ENCODE assay signal across 19 mouse cellular contexts in the genomic region with DNA sequence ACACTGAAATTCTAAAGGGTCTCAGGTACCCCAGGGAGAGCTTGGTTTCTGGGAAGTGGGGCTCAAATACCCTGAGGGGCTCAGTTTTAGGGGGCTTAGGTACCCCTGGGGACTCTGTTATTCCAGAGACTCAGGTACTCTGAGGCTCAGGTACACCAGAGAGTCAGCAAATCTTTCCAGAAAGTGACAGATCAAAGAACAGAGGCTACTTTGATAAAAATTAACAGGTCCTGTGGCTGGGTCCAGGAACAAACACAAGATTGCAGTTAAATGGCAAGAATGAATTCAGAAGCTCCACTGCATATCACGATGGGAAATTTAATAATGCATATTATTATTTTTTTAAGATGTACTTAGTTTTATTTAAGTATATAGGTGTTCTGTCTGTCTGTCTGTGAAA.
DNase-seq lines count a peak whose midpoint lies in the region; ATAC-seq and TF ChIP-seq lines count a peak whose summit lies in the region.
"Had no signal": no experiment of that assay in that cellular context is flagged by ENCODE, and none has a peak within 500 bp of the region (broad histone marks: within the 10 kb centered on the region; RNA-seq: fewer than 3 reads in every experiment).

No protein-coding gene starts in this region.

- no peak for TF ChIP-seq EP300 in heart, adult 2 months (IDR thresholded peaks at IDR 0.05; ENCODE audit: insufficient read depth, low read depth, low read length)

- H3K36me3 ChIP-seq in heart, embryonic 10.5 days: no peaks in the 10 kb centered on the region
- no peaks in the 10 kb centered on the region for H3K36me3 ChIP-seq in heart, adult 2 months (ENCODE audit: control insufficient read depth, insufficient read depth, low read length)
- no peaks in the 10 kb centered on the region for H3K36me3 ChIP-seq in kidney, adult 2 months (ENCODE audit: control insufficient read depth, insufficient read depth, low read length)
- H3K36me3 ChIP-seq in kidney, embryonic 14.5 days (ENCODE audit: control insufficient read depth, insufficient read depth, low read length): no peaks in the 10 kb centered on the region
- no peaks in the 10 kb centered on the region for H3K36me3 ChIP-seq in liver, adult 2 months (ENCODE audit: control insufficient read depth, insufficient read depth, low read length)
- H3K36me3 ChIP-seq: embryonic facial prominence, embryonic 15.5 days; forebrain, embryonic 10.5 days; heart, embryonic 12.5 days had no signal

- intact Hi-C loops in heart, adult 2 months (cut with DNase I): no loop called here

- no peak for ATAC-seq in kidney, embryonic 14.5 days (ENCODE audit: low FRiP score, low TSS enrichment)
- ATAC-seq: forebrain, embryonic 14.5 days had no signal

- no peak overlapping the region for H3K4me3 ChIP-seq in heart, embryonic 10.5 days
- no peak overlapping the region for H3K4me3 ChIP-seq in heart, adult 2 months
- no peak overlapping the region for H3K4me3 ChIP-seq in kidney, adult 2 months (ENCODE audit: insufficient read depth, low read depth, low read length)
- no peak overlapping the region for H3K4me3 ChIP-seq in kidney, embryonic 14.5 days (ENCODE audit: low read length)
- no peak overlapping the region for H3K4me3 ChIP-seq in liver, adult 2 months (ENCODE audit: insufficient read depth, low read depth, low read length)
- H3K4me3 ChIP-seq: embryonic facial prominence, embryonic 15.5 days; erythroblast, embryonic 14.5 days; forebrain, embryonic 10.5 days; gastrocnemius, adult 2 months; heart, embryonic 12.5 days had no signal

- no peaks in the 10 kb centered on the region for H3K4me1 ChIP-seq in heart, embryonic 10.5 days
- no peaks in the 10 kb centered on the region for H3K4me1 ChIP-seq in heart, adult 2 months (ENCODE audit: control insufficient read depth, insufficient read depth, low read length)
- peaks cover 9% of the 10 kb centered on the region for H3K4me1 ChIP-seq in kidney, adult 2 months (ENCODE audit: control insufficient read depth, insufficient read depth, low read length)
- no peaks in the 10 kb centered on the region for H3K4me1 ChIP-seq in kidney, embryonic 14.5 days (ENCODE audit: control insufficient read depth, insufficient read depth, low read length)
- H3K4me1 ChIP-seq in liver, adult 2 months (ENCODE audit: control insufficient read depth, insufficient read depth, low read length): peaks cover 6% of the 10 kb centered on the region
- H3K4me1 ChIP-seq: embryonic facial prominence, embryonic 15.5 days; forebrain, embryonic 10.5 days; heart, embryonic 12.5 days had no signal

- H3K79me2 ChIP-seq in heart, adult 2 months (replicated peaks; ENCODE audit: control insufficient read depth, insufficient read depth, low read length): no peaks in the 10 kb centered on the region
- H3K79me2 ChIP-seq in liver, adult 2 months (ENCODE audit: control insufficient read depth, insufficient read depth, low read length): no peaks in the 10 kb centered on the region

- no peak overlapping the region for H3K9ac ChIP-seq in heart, adult 2 months (ENCODE audit: low read depth, low read length)
- no peak overlapping the region for H3K9ac ChIP-seq in kidney, embryonic 14.5 days (ENCODE audit: low read depth, low read length)
- H3K9ac ChIP-seq in liver, adult 2 months (ENCODE audit: low read depth, low read length): no peak overlapping the region
- H3K9ac ChIP-seq: embryonic facial prominence, embryonic 15.5 days; heart, embryonic 12.5 days had no signal

- no peaks in the 10 kb centered on the region for H3K9me3 ChIP-seq in heart, embryonic 10.5 days
- H3K9me3 ChIP-seq in kidney, embryonic 14.5 days (ENCODE audit: control insufficient read depth, low read length): no peaks in the 10 kb centered on the region
- H3K9me3 ChIP-seq: embryonic facial prominence, embryonic 15.5 days; forebrain, embryonic 10.5 days; heart, embryonic 12.5 days had no signal

- peak; percentile 20 for DNase-seq in heart, embryonic 10.5 days (ENCODE audit: low spot score)
- DNase-seq in heart, adult 2 months: no peak
- peak; percentile 81 for DNase-seq in kidney, adult 2 months
- peak; percentile 86 for DNase-seq in liver, adult 2 months (ENCODE audit: extremely low read depth, low read depth, low spot score)
- DNase-seq in liver: no peak
- no peak for DNase-seq in natural killer cell, adult 2 months (ENCODE audit: low spot score in 2 of 2)
- DNase-seq: adrenal gland, postnatal 10 days; cerebellum, adult 11 months; cerebellum, adult 8-10 months; cerebellum, postnatal 14 days; embryo, embryonic 11 days; gastrocnemius, adult 2 months; gastrocnemius, postnatal 25 days had no signal

- H3K27me3 ChIP-seq in heart, embryonic 10.5 days (ENCODE audit: insufficient read depth, poor library complexity, severe bottlenecking): no peaks in the 10 kb centered on the region
- H3K27me3 ChIP-seq in heart, adult 2 months (ENCODE audit: control insufficient read depth, insufficient read depth, low read length): no peaks in the 10 kb centered on the region
- H3K27me3 ChIP-seq in kidney, adult 2 months (replicated peaks; ENCODE audit: control insufficient read depth, insufficient read depth, low read length): no peaks in the 10 kb centered on the region
- H3K27me3 ChIP-seq in kidney, embryonic 14.5 days (ENCODE audit: control insufficient read depth, insufficient read depth, low read length): no peaks in the 10 kb centered on the region
- no peaks in the 10 kb centered on the region for H3K27me3 ChIP-seq in liver, adult 2 months (ENCODE audit: control insufficient read depth, insufficient read depth, low read length)
- H3K27me3 ChIP-seq: embryonic facial prominence, embryonic 15.5 days; heart, embryonic 12.5 days had no signal

- H3K4me2 ChIP-seq in kidney, embryonic 14.5 days (replicated peaks; ENCODE audit: low read depth, low read length): no peak overlapping the region
- H3K4me2 ChIP-seq: embryonic facial prominence, embryonic 15.5 days; heart, embryonic 12.5 days had no signal

- TF ChIP-seq POLR2A in heart, adult 2 months (IDR thresholded peaks at IDR 0.05; ENCODE audit: insufficient read depth, low read depth, low read length): no peak
- no peak for TF ChIP-seq POLR2A in kidney, adult 2 months (IDR thresholded peaks at IDR 0.05; ENCODE audit: low read depth, low read length)
- no peak for TF ChIP-seq POLR2A in liver, adult 2 months (IDR thresholded peaks at IDR 0.05; ENCODE audit: extremely low read depth, insufficient read depth, low read length)

- WGBS in heart, embryonic 10.5 days: 85% methylated on average over 1 of the region's 1 CpGs
- WGBS in heart, adult 2 months: 87% methylated on average over 1 of the region's 1 CpGs
- WGBS in kidney, adult 2 months: 52% methylated on average over 1 of the region's 1 CpGs
- 71% methylated on average over 1 of the region's 1 CpGs for WGBS in kidney, embryonic 14.5 days
- WGBS in liver, adult 2 months: 36% methylated on average over 1 of the region's 1 CpGs

- TF ChIP-seq CTCF in heart, adult 2 months (IDR thresholded peaks at IDR 0.05): no peak
- no peak for TF ChIP-seq CTCF in kidney, adult 2 months (conservative IDR thresholded peaks at IDR 0.05; ENCODE audit: insufficient read depth, insufficient read length, low read depth, low read length)
- no peak for TF ChIP-seq CTCF in liver, adult 2 months (IDR thresholded peaks at IDR 0.05; ENCODE audit: low read depth, low read length)

- H3K27ac ChIP-seq in heart, embryonic 10.5 days: no peak overlapping the region
- no peak overlapping the region for H3K27ac ChIP-seq in heart, adult 2 months
- H3K27ac ChIP-seq in kidney, adult 2 months (ENCODE audit: insufficient read depth, low read depth, low read length): peak overlapping the region; percentile 1; the same call in 1 of the 2 replicates
- no peak overlapping the region for H3K27ac ChIP-seq in kidney, embryonic 14.5 days (ENCODE audit: low read depth, low read length)
- peak overlapping the region; percentile 34 for H3K27ac ChIP-seq in liver, adult 2 months (replicated peaks; ENCODE audit: insufficient read depth, low read depth, low read length)
- H3K27ac ChIP-seq: embryonic facial prominence, embryonic 15.5 days; gastrocnemius, adult 2 months had no signal

Comparison
In these comparisons a context has a peak if more than half of its experiments do, and no peak if none do; other contexts are left out.
1. DNase-seq: peak in heart, embryonic 10.5 days (single experiment), kidney, adult 2 months (single experiment) and liver, adult 2 months (single experiment); none in heart, adult 2 months (0 of 2), liver (single experiment) and natural killer cell, adult 2 months (0 of 2).
2. H3K27ac ChIP-seq: peak in kidney, adult 2 months (single experiment) and liver, adult 2 months (single experiment); none in heart, embryonic 10.5 days (single experiment), heart, adult 2 months (single experiment) and kidney, embryonic 14.5 days (single experiment).